Mouse (Mus musculus) cerebellum, adult 2 months (tissue): ENCODE results near the gene Mmp27.

ENCODE experiments used
- CTCF ChIP-seq: fragments of 200-500 bp; IDR thresholded peaks from 2 replicates; pipeline ENCODE4 v1.5.1; 2011; ENCODE audit warnings: low read depth, mild to moderate bottlenecking, control low read depth, low read length, moderate library complexity, borderline replicate concordance; ENCODE audit not compliant: insufficient read depth
- POLR2A ChIP-seq: fragments of 200-500 bp; IDR thresholded peaks from 2 replicates; pipeline ENCODE4 v1.6.1; 2011; ENCODE audit warnings: low read length, control low read depth, borderline replicate concordance; ENCODE audit not compliant: insufficient read depth

DNA sequence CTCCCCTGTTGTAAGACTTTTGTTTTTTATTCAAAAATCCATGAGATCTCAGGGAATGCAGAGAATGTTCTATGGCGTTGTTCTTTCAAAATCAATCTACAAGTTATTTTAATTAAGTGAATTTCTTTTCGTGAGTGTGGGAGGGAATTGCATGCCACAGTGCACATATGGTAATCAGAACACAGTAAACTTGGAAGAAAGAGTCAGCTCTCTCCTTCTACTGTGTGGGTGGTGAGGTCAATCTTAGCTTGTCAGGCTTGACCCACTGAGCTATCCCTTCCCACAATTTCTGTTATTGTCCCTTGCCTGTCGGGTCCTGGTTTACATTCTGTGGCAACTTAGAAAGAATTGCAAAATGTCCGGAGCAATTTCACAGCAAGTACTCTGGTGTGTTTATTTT is 11.2 kb upstream of the Mmp27 start:
- TF ChIP-seq CTCF = no peak
- no peak for TF ChIP-seq POLR2A
